Mouse (Mus musculus) E14TG2a.4 (cell line): Measurements from ENCODE around the gene Slc6a19.

ENCODE experiments used
- CTCF ChIP-seq: conservative IDR thresholded peaks from 2 replicates; pipeline ENCODE4 v1.5.1; 2014; ENCODE audit warnings: low read length
- NANOG ChIP-seq: IDR thresholded peaks from 2 replicates; pipeline ENCODE4 v1.6.1; 2014; ENCODE audit warnings: borderline replicate concordance, low read length, mixed read lengths

- TF ChIP-seq CTCF = no peak
- TF ChIP-seq NANOG = no peak
Measured at GRCm38 (mm10) chr13:73743662-73744061, 39.0 kb upstream of the Slc6a19 start.
